Mouse (Mus musculus): ENCODE measurements around the gene Lilra5. TPM values are rescaled to one million over a fixed set of nuclear protein-coding genes. Genes with fewer than 3 reads are reported as not detected.

The Lilra5 gene
- polyA plus RNA-seq (2012; rRNA removed), result 0.05 and 0.17 TPM in 2 replicates

GRCm38 (mm10) chr7:4237454-4237853 lies at the start of gene Lilra5:
Gene Lilra5, plus strand, starts transcription at chr7:4237754.

Other genes starting within 250 kb of the Lilra5 start
- 0.63 and 1.0 TPM in 2 replicates for gene Lair1, start 174.6 kb upstream of the Lilra5 start, polyA plus RNA-seq (2012; rRNA removed)
- 15.0 and 19.9 TPM in 2 replicates for gene Ttyh1, start 118.3 kb upstream of the Lilra5 start, polyA plus RNA-seq (2012; rRNA removed)
- 169 and 258 TPM in 2 replicates for gene Leng8, start 100.7 kb upstream of the Lilra5 start, polyA plus RNA-seq (2012; rRNA removed)
- gene Leng9, start 87.4 kb upstream of the Lilra5 start, polyA plus RNA-seq (2012; rRNA removed), result 9.5 and 17.9 TPM in 2 replicates
- 218 and 343 TPM in 2 replicates for gene Cdc42ep5, start 72.9 kb upstream of the Lilra5 start, polyA plus RNA-seq (2012; rRNA removed)
- gene Ncr1, start 100.0 kb downstream of the Lilra5 start, polyA plus RNA-seq (2012; rRNA removed), result 0.08 TPM in 1 of 2 replicates, not detected in the other
- gene Gp6, start 160.0 kb downstream of the Lilra5 start, polyA plus RNA-seq (2012; rRNA removed), result not detected in 2 replicates
- gene Rdh13, start 207.9 kb downstream of the Lilra5 start, polyA plus RNA-seq (2012; rRNA removed), result 12.7 and 16.0 TPM in 2 replicates
- 26.8 and 36.5 TPM in 2 replicates for gene Eps8l1, start 222.9 kb downstream of the Lilra5 start, polyA plus RNA-seq (2012; rRNA removed)

Measured in stomach, adult 2 months (tissue).